Mouse (Mus musculus) MEL (cell line): ENCODE data around the gene Chrd. TPM values are rescaled to one million over a fixed set of nuclear protein-coding genes. Genes with fewer than 3 reads are reported as not detected.

Source experiments
- DNase-seq: peaks from one replicate; pipeline ENCODE4 v3.0.0; 2011; ENCODE audit warnings: low read depth, low spot score
- H3K27ac ChIP-seq: 2 replicates; pipeline ENCODE4 v1.5.1; 2012; ENCODE audit warnings: low read depth, mild to moderate bottlenecking, control low read depth, low read length, moderate library complexity; ENCODE audit not compliant: control insufficient read depth
- H3K27me3 ChIP-seq, 2 experiments: fragments of 150-350 bp in 1 of 2; sonication (generic) in 1 of 2; 2 replicates each; pipeline ENCODE4 v1.6.1; 2012; ENCODE audit warnings: low read length in 2 of 2, mild to moderate bottlenecking in 2 of 2, improper control_type of control experiment in 1 of 2, moderate library complexity in 1 of 2; ENCODE audit not compliant: insufficient read depth in 2 of 2, control insufficient read depth in 1 of 2
- H3K36me3 ChIP-seq, 2 experiments: 2 replicates each; pipeline ENCODE4 v1.6.1; 2012 to 2014; ENCODE audit warnings: low read length in 2 of 2, improper control_type of control experiment in 1 of 2, inconsistent platforms in 1 of 2, mild to moderate bottlenecking in 1 of 2; ENCODE audit not compliant: insufficient read depth in 2 of 2, control insufficient read depth in 1 of 2
- H3K4me1 ChIP-seq, 2 experiments: fragments of 150-350 bp in 1 of 2; sonication (generic) in 1 of 2; 2 replicates each; pipeline ENCODE4 v1.6.1; 2012; ENCODE audit warnings: low read length in 2 of 2, improper control_type of control experiment in 1 of 2, mild to moderate bottlenecking in 1 of 2; ENCODE audit not compliant: insufficient read depth in 2 of 2, control insufficient read depth in 1 of 2
- H3K4me3 ChIP-seq, 2 experiments: fragments of 150-350 bp in 1 of 2; sonication (generic) in 1 of 2; 2 replicates each; pipeline ENCODE4 v1.5.1; 2012; ENCODE audit warnings: low read depth in 2 of 2, low read length in 2 of 2, mild to moderate bottlenecking in 2 of 2, moderate library complexity in 2 of 2, control low read depth in 1 of 2, improper control_type of control experiment in 1 of 2; ENCODE audit not compliant: control insufficient read depth in 1 of 2, insufficient read depth in 1 of 2
- H3K79me2 ChIP-seq: 2 replicates; pipeline ENCODE4 v1.6.1; 2012; ENCODE audit warnings: mild to moderate bottlenecking, low read length, moderate library complexity; ENCODE audit not compliant: control insufficient read depth, poor library complexity, insufficient read depth
- H3K9ac ChIP-seq: 2 replicates; pipeline ENCODE4 v1.6.1; 2012; ENCODE audit warnings: low read depth, mild to moderate bottlenecking, control low read depth, low read length, moderate library complexity; ENCODE audit not compliant: control insufficient read depth, poor library complexity, severe bottlenecking
- H3K9me3 ChIP-seq: fragments of 150-350 bp; sonication (generic); replicated peaks from 2 replicates; pipeline ENCODE4 v1.6.1; 2012; ENCODE audit warnings: mild to moderate bottlenecking, low read length, improper control_type of control experiment, moderate library complexity; ENCODE audit not compliant: insufficient read depth
- CHD2 ChIP-seq: IDR thresholded peaks from 2 replicates; pipeline ENCODE4 v1.6.1; 2011; ENCODE audit warnings: low read length, improper control_type of control experiment
- CTCF ChIP-seq, 3 experiments: IDR thresholded peaks in 2 of 3; conservative IDR thresholded peaks in 1 of 3; 2 replicates each; pipeline ENCODE4 v1.5.1; 2011 to 2012; ENCODE audit warnings: low read length in 3 of 3, low read depth in 2 of 3, mild to moderate bottlenecking in 2 of 3, improper control_type of control experiment in 1 of 3, inconsistent platforms in 1 of 3, mixed read lengths in 1 of 3, moderate library complexity in 1 of 3; ENCODE audit not compliant: control insufficient read depth in 1 of 3, insufficient read depth in 1 of 3, poor library complexity in 1 of 3, severe bottlenecking in 1 of 3
- E2F4 ChIP-seq: IDR thresholded peaks from 2 replicates; pipeline ENCODE4 v1.6.1; 2011; ENCODE audit warnings: low read depth, low read length, improper control_type of control experiment, borderline replicate concordance
- ETS1 ChIP-seq: IDR thresholded peaks from 2 replicates; pipeline ENCODE4 v1.6.1; 2012; ENCODE audit warnings: low read depth, mild to moderate bottlenecking, inconsistent platforms, low read length, improper control_type of control experiment, moderate library complexity
- GATA1 ChIP-seq: IDR thresholded peaks from 2 replicates; pipeline ENCODE4 v1.6.1; 2011; ENCODE audit warnings: low read depth, low read length, improper control_type of control experiment
- KAT2A ChIP-seq: conservative IDR thresholded peaks from 2 replicates; pipeline ENCODE4 v1.6.1; 2012; ENCODE audit warnings: low read depth, low read length, improper control_type of control experiment, inconsistent platforms
- MAX ChIP-seq: IDR thresholded peaks from 2 replicates; pipeline ENCODE4 v1.6.1; 2011; ENCODE audit warnings: low read length, improper control_type of control experiment
- MXI1 ChIP-seq: IDR thresholded peaks from 2 replicates; pipeline ENCODE4 v1.6.1; 2011; ENCODE audit warnings: mild to moderate bottlenecking, low read depth, low read length, improper control_type of control experiment
- NELFE ChIP-seq: IDR thresholded peaks from 2 replicates; pipeline ENCODE4 v1.6.1; 2011; ENCODE audit warnings: low read depth, low read length, improper control_type of control experiment
- POLR2A ChIP-seq, 2 experiments: IDR thresholded peaks; 2 replicates each; pipeline ENCODE4 v1.6.1; 2011 to 2012; ENCODE audit warnings: low read length in 2 of 2, mild to moderate bottlenecking in 2 of 2, control low read depth in 1 of 2, improper control_type of control experiment in 1 of 2, low read depth in 1 of 2, moderate library complexity in 1 of 2; ENCODE audit not compliant: control insufficient read depth in 1 of 2, insufficient read depth in 1 of 2, poor library complexity in 1 of 2
- POLR2AphosphoS5 ChIP-seq: IDR thresholded peaks from 2 replicates; pipeline ENCODE4 v1.6.1; 2012; ENCODE audit warnings: low read depth, borderline replicate concordance, mild to moderate bottlenecking, inconsistent platforms, low read length, moderate library complexity, mixed read lengths
- SIN3A ChIP-seq: IDR thresholded peaks from 2 replicates; pipeline ENCODE4 v1.6.1; 2012; ENCODE audit warnings: low read length, improper control_type of control experiment, inconsistent platforms
- SMC3 ChIP-seq: IDR thresholded peaks from 2 replicates; pipeline ENCODE4 v1.6.1; 2011; ENCODE audit warnings: low read depth, low read length, improper control_type of control experiment
- TAL1 ChIP-seq: IDR thresholded peaks from 2 replicates; pipeline ENCODE4 v1.6.1; 2012; ENCODE audit warnings: mild to moderate bottlenecking, inconsistent platforms, low read length, moderate library complexity, mixed read lengths
- TBP ChIP-seq: IDR thresholded peaks from 2 replicates; pipeline ENCODE4 v1.8.0; 2011; ENCODE audit warnings: low read depth, low read length, improper control_type of control experiment
- TCF12 ChIP-seq: IDR thresholded peaks from 2 replicates; pipeline ENCODE4 v1.6.1; 2014; ENCODE audit warnings: low read depth, mild to moderate bottlenecking, inconsistent platforms, low read length, improper control_type of control experiment, moderate library complexity
- UBTF ChIP-seq: IDR thresholded peaks from 2 replicates; pipeline ENCODE4 v1.6.1; 2012; ENCODE audit warnings: low read depth, mild to moderate bottlenecking, inconsistent platforms, low read length, improper control_type of control experiment, moderate library complexity, borderline replicate concordance; ENCODE audit not compliant: insufficient read depth
- USF1 ChIP-seq: IDR thresholded peaks from 2 replicates; pipeline ENCODE4 v1.6.1; 2014; ENCODE audit warnings: low read depth, mild to moderate bottlenecking, inconsistent platforms, low read length, improper control_type of control experiment, moderate library complexity
- USF2 ChIP-seq, 2 experiments: IDR thresholded peaks; 2 replicates each; pipeline ENCODE4 v1.6.1; 2011 to 2012; ENCODE audit warnings: improper control_type of control experiment in 2 of 2, low read length in 2 of 2, borderline replicate concordance in 1 of 2, inconsistent platforms in 1 of 2, low read depth in 1 of 2, mild to moderate bottlenecking in 1 of 2; ENCODE audit not compliant: insufficient read depth in 1 of 2
- ZC3H11A ChIP-seq: IDR thresholded peaks from 2 replicates; pipeline ENCODE4 v1.6.1; 2012; ENCODE audit warnings: low read depth, mild to moderate bottlenecking, inconsistent platforms, low read length, improper control_type of control experiment
- ZNF384 ChIP-seq: IDR thresholded peaks from 2 replicates; pipeline ENCODE4 v1.6.1; 2012; ENCODE audit warnings: low read depth, mild to moderate bottlenecking, inconsistent platforms, low read length, improper control_type of control experiment
- polyA plus RNA-seq, 2 experiments: library from polyadenylated mRNA; stranded (reverse) in 1 of 2; unstranded in 1 of 2; fragments of >175 nt in 1 of 2; fragments of >200 nt in 1 of 2; gene quantifications; 2 replicates each; pipeline versions ENCODE4 v1.2.1 to v1.2.4; 2012; ENCODE audit warnings: low replicate concordance in 2 of 2, low read depth in 1 of 2; ENCODE audit not compliant: insufficient read length in 2 of 2, insufficient read depth in 1 of 2, missing spikeins in 1 of 2
- total RNA-seq: library from RNA; depleted of rRNA; stranded (reverse); fragments of 300-350 nt; gene quantifications from 2 replicates; pipeline ENCODE4 v1.2.3, GENCODE M21; 2012

The Chrd gene
- total and polyA plus RNA-seq, 3 experiments, result not detected

DNA sequence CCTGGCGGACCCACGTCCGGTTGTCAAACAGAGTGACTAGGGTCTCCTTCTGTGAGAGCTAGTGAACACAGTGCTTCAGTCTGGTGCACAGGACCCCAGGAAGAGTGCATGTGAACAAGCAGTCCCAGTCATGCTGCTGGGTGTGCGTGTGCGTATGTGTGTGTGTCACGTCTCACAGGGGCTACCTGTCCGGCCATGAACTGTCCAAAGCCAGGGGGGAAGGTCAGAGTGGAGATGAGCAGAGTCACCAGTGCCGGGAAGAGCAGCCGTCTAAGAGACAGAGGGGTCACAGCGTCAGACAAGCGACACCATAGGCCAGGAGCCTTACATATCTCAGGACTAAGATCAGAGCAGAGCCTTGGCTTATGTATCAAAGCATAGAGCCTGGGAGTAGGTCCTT lies 22.6 kb upstream of the Chrd start:
- Histone ChIP-seq H3K4me3 (no peak overlapping the region), H3K36me3 (peaks cover 0 to 22% of the 10 kb centered on the region in 2 experiments; a peak in 2 of 4 replicates)

GRCm38 (mm10) chr16:20710810-20711209 lies 22.1 kb upstream of the Chrd start:
- Histone ChIP-seq H3K4me1 (peaks cover 7 to 30% of the 10 kb centered on the region in 2 experiments), H3K4me3 (no peak overlapping the region), H3K27me3 (no peaks in the 10 kb centered on the region), H3K36me3 (peaks cover 0 to 18% of the 10 kb centered on the region in 2 experiments; a peak in 2 of 4 replicates), H3K79me2 (no peaks in the 10 kb centered on the region), H3K9me3 (no peaks in the 10 kb centered on the region), H3K9ac (no peak overlapping the region), H3K27ac (no peak overlapping the region)
- peak in 1 of 3 experiments; percentile 38; a peak in 2 of 6 replicates for TF ChIP-seq CTCF (IDR thresholded peaks at IDR 0.05 in 2 of 3, conservative IDR thresholded peaks at IDR 0.05 in 1 of 3; ENCODE audit: control insufficient read depth in 1 of 3, insufficient read depth in 1 of 3, low read depth in 2 of 3, low read length in 3 of 3, poor library complexity in 1 of 3, severe bottlenecking in 1 of 3)
- no peak for TF ChIP-seq SIN3A
- peak; percentile 28 for TF ChIP-seq SMC3
- peak; percentile 46 for DNase-seq

More for the DNA sequence above, 22.6 kb upstream of the Chrd start:
- H3K9ac ChIP-seq, result no peak overlapping the region
- peaks cover 11 to 34% of the 10 kb centered on the region in 2 experiments for H3K4me1 ChIP-seq
- no peak overlapping the region for H3K27ac ChIP-seq
- no peak for DNase-seq
- no peak for TF ChIP-seq MXI1
- no peak for TF ChIP-seq TBP
- no peak for TF ChIP-seq ZNF384
- TF ChIP-seq MAX, result no peak
- TF ChIP-seq E2F4, result no peak
- no peak for TF ChIP-seq KAT2A
- no peak for TF ChIP-seq ETS1
- TF ChIP-seq GATA1, result no peak
- TF ChIP-seq ZC3H11A, result no peak
- TF ChIP-seq POLR2A (IDR thresholded peaks at IDR 0.05; ENCODE audit: control insufficient read depth in 1 of 2, insufficient read depth in 1 of 2, low read depth in 1 of 2, low read length in 2 of 2, poor library complexity in 1 of 2), result no peak
- TF ChIP-seq TAL1, result no peak
- TF ChIP-seq CHD2, result no peak
- no peak for TF ChIP-seq TCF12
- TF ChIP-seq USF1, result no peak
- no peak for TF ChIP-seq UBTF
- TF ChIP-seq USF2 (IDR thresholded peaks at IDR 0.05; ENCODE audit: borderline replicate concordance in 1 of 2, insufficient read depth in 1 of 2, low read depth in 1 of 2, low read length in 2 of 2), result no peak
- no peak for TF ChIP-seq NELFE
- TF ChIP-seq POLR2AphosphoS5, result no peak
- no peaks in the 10 kb centered on the region for H3K9me3 ChIP-seq
- H3K27me3 ChIP-seq, result no peaks in the 10 kb centered on the region
- H3K79me2 ChIP-seq, result no peaks in the 10 kb centered on the region
